Mouse (Mus musculus): ENCODE measurements at regions not wholly inside any gene's neighbourhood (a gene's known extent, or its start where the extent isn't known, plus 50 kb on each side); places are given as distances from the start of the nearest gene placed in this dataset.

- no peaks in the 10 kb centered on the region for H3K36me3 ChIP-seq (ENCODE audit: control insufficient read depth, insufficient read depth, low read length, poor library complexity, severe bottlenecking)
- no peak overlapping the region for H3K27ac ChIP-seq (ENCODE audit: insufficient read depth, low read length)
- no peaks in the 10 kb centered on the region for H3K27me3 ChIP-seq (ENCODE audit: control insufficient read depth, insufficient read depth, low read length, poor library complexity, severe bottlenecking)
- no peak overlapping the region for H3K9ac ChIP-seq (ENCODE audit: low read depth, poor library complexity, severe bottlenecking)
- H3K4me1 ChIP-seq (ENCODE audit: control insufficient read depth, insufficient read depth, low read length): no peaks in the 10 kb centered on the region
- no peak overlapping the region for H3K4me3 ChIP-seq (ENCODE audit: low read depth, low read length)
- peaks cover 2% of the 10 kb centered on the region; the same call in 1 of the 2 replicates for H3K9me3 ChIP-seq (replicated peaks; ENCODE audit: control insufficient read depth, insufficient read depth, low read length, poor library complexity, severe bottlenecking)
- TF ChIP-seq POLR2A (IDR thresholded peaks at IDR 0.05; ENCODE audit: insufficient read depth, low read length) (no peak), EP300 (IDR thresholded peaks at IDR 0.05; ENCODE audit: insufficient read depth, low read depth, low read length) (no peak), CTCF (IDR thresholded peaks at IDR 0.05; ENCODE audit: low read depth, low read length) (no peak)
Measured at GRCm38 (mm10) chr8:126872574-126872973, 73.1 kb downstream of the Tomm20 start.

GRCm38 (mm10) chr8:126872133-126872532 is 73.5 kb downstream of the Tomm20 start:
- TF ChIP-seq POLR2A (IDR thresholded peaks at IDR 0.05; ENCODE audit: insufficient read depth, low read length) (no peak), CTCF (IDR thresholded peaks at IDR 0.05; ENCODE audit: low read depth, low read length) (no peak), EP300 (IDR thresholded peaks at IDR 0.05; ENCODE audit: insufficient read depth, low read depth, low read length) (no peak)
- H3K4me1 ChIP-seq (ENCODE audit: control insufficient read depth, insufficient read depth, low read length): no peaks in the 10 kb centered on the region
- no peak overlapping the region for H3K27ac ChIP-seq (ENCODE audit: insufficient read depth, low read length)
- no peaks in the 10 kb centered on the region for H3K36me3 ChIP-seq (ENCODE audit: control insufficient read depth, insufficient read depth, low read length, poor library complexity, severe bottlenecking)
- H3K9me3 ChIP-seq (replicated peaks; ENCODE audit: control insufficient read depth, insufficient read depth, low read length, poor library complexity, severe bottlenecking): peaks cover 2% of the 10 kb centered on the region; the same call in 1 of the 2 replicates
- no peaks in the 10 kb centered on the region for H3K27me3 ChIP-seq (ENCODE audit: control insufficient read depth, insufficient read depth, low read length, poor library complexity, severe bottlenecking)
- no peak overlapping the region for H3K9ac ChIP-seq (ENCODE audit: low read depth, poor library complexity, severe bottlenecking)
- H3K4me3 ChIP-seq (ENCODE audit: low read depth, low read length): no peak overlapping the region

- Histone ChIP-seq H3K9me3 (replicated peaks; ENCODE audit: control insufficient read depth, insufficient read depth, low read length, poor library complexity, severe bottlenecking) (0 out of 2 replicates have a peak, but pooled peaks cover under 1% of the 10 kb centered on the region), H3K36me3 (ENCODE audit: control insufficient read depth, insufficient read depth, low read length, poor library complexity, severe bottlenecking) (no peaks in the 10 kb centered on the region), H3K4me3 (ENCODE audit: low read depth, low read length) (no peak overlapping the region), H3K27ac (ENCODE audit: insufficient read depth, low read length) (no peak overlapping the region), H3K9ac (ENCODE audit: low read depth, poor library complexity, severe bottlenecking) (no peak overlapping the region), H3K27me3 (ENCODE audit: control insufficient read depth, insufficient read depth, low read length, poor library complexity, severe bottlenecking) (no peaks in the 10 kb centered on the region), H3K4me1 (ENCODE audit: control insufficient read depth, insufficient read depth, low read length) (no peaks in the 10 kb centered on the region)
- TF ChIP-seq EP300 (IDR thresholded peaks at IDR 0.05; ENCODE audit: insufficient read depth, low read depth, low read length) (no peak), CTCF (IDR thresholded peaks at IDR 0.05; ENCODE audit: low read depth, low read length) (no peak), POLR2A (IDR thresholded peaks at IDR 0.05; ENCODE audit: insufficient read depth, low read length) (no peak)
Measured at GRCm38 (mm10) chr8:126869464-126869850, 76.2 kb downstream of the Tomm20 start.

- H3K36me3 ChIP-seq (ENCODE audit: control insufficient read depth, insufficient read depth, low read length, poor library complexity, severe bottlenecking): no peaks in the 10 kb centered on the region
- H3K9me3 ChIP-seq (replicated peaks; ENCODE audit: control insufficient read depth, insufficient read depth, low read length, poor library complexity, severe bottlenecking): no peaks in the 10 kb centered on the region
- TF ChIP-seq CTCF (IDR thresholded peaks at IDR 0.05; ENCODE audit: low read depth, low read length) (no peak), POLR2A (IDR thresholded peaks at IDR 0.05; ENCODE audit: insufficient read depth, low read length) (no peak), EP300 (IDR thresholded peaks at IDR 0.05; ENCODE audit: insufficient read depth, low read depth, low read length) (no peak)
- no peaks in the 10 kb centered on the region for H3K4me1 ChIP-seq (ENCODE audit: control insufficient read depth, insufficient read depth, low read length)
- H3K27me3 ChIP-seq (ENCODE audit: control insufficient read depth, insufficient read depth, low read length, poor library complexity, severe bottlenecking): no peaks in the 10 kb centered on the region
- H3K4me3 ChIP-seq (ENCODE audit: low read depth, low read length): no peak overlapping the region
- no peak overlapping the region for H3K27ac ChIP-seq (ENCODE audit: insufficient read depth, low read length)
- no peak overlapping the region for H3K9ac ChIP-seq (ENCODE audit: low read depth, poor library complexity, severe bottlenecking)
Measured at GRCm38 (mm10) chr8:126868831-126869463, 76.7 kb downstream of the Tomm20 start.

GRCm38 (mm10) chr8:126867121-126867988 is 78.3 kb downstream of the Tomm20 start:
- no peak overlapping the region for H3K9ac ChIP-seq (ENCODE audit: low read depth, poor library complexity, severe bottlenecking)
- H3K36me3 ChIP-seq (ENCODE audit: control insufficient read depth, insufficient read depth, low read length, poor library complexity, severe bottlenecking): no peaks in the 10 kb centered on the region
- TF ChIP-seq EP300 (IDR thresholded peaks at IDR 0.05; ENCODE audit: insufficient read depth, low read depth, low read length): no peak
- no peak for TF ChIP-seq CTCF (IDR thresholded peaks at IDR 0.05; ENCODE audit: low read depth, low read length)
- no peak for TF ChIP-seq POLR2A (IDR thresholded peaks at IDR 0.05; ENCODE audit: insufficient read depth, low read length)

More at GRCm38 (mm10) chr8:126867121-126867988, 78.3 kb downstream of the Tomm20 start:
- Histone ChIP-seq H3K4me3 (ENCODE audit: low read depth, low read length) (no peak overlapping the region), H3K27ac (ENCODE audit: insufficient read depth, low read length) (no peak overlapping the region), H3K4me1 (ENCODE audit: control insufficient read depth, insufficient read depth, low read length) (no peaks in the 10 kb centered on the region), H3K27me3 (ENCODE audit: control insufficient read depth, insufficient read depth, low read length, poor library complexity, severe bottlenecking) (no peaks in the 10 kb centered on the region), H3K9me3 (replicated peaks; ENCODE audit: control insufficient read depth, insufficient read depth, low read length, poor library complexity, severe bottlenecking) (no peaks in the 10 kb centered on the region)
